ENCODE assay signal across 12 mouse cellular contexts in the genomic region with DNA sequence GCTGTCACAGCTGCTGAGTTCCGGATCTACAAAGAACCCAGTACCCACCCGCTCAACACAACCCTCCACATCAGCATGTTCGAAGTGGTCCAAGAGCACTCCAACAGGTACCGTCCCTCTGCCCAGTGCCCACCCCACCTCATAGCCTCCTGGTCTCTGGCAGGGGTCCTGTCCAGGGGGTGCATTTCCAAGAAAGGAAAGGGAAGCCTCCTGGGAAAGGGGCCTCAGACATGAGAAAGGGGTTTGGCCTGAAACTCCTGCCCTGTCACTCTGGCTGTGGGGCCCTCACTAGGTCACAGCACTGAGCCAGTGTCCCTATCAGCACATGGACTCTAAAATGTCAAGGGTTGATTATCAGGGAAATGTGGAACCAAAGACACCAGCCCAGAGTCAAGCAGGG. TPM values are rescaled to one million over a fixed set of nuclear protein-coding genes. Genes with fewer than 3 reads are reported as not detected.
"Had no signal": no experiment of that assay in that cellular context is flagged by ENCODE, and none has a peak within 500 bp of the region (broad histone marks: within the 10 kb centered on the region; RNA-seq: fewer than 3 reads in every experiment).

No protein-coding gene starts in this region.

RNA-seq across cellular contexts. Expression of gene Oxct2b, which starts 1.4 kb away (rescaled TPM):
- polyA plus RNA-seq: heart, embryonic 11.5 days; heart, embryonic 12.5 days; heart, embryonic 14.5 days; heart, embryonic 15.5 days; heart, embryonic 16.5 days; heart, postnatal 0 days; hindbrain, embryonic 10.5 days; hindbrain, embryonic 12.5 days; inflammation-experienced regulatory T-cells, adult 6 months; kidney, embryonic 15.5 days; kidney, embryonic 16.5 days had no signal

RNA-seq across cellular contexts. Expression of gene Bmp8b, which starts 9.7 kb away (rescaled TPM):
- polyA plus RNA-seq: heart, embryonic 11.5 days; hindbrain, embryonic 11.5 days; inflammation-experienced regulatory T-cells, adult 6 months had no signal
